Mouse (Mus musculus) midbrain, postnatal 0 days (tissue): ENCODE data around the gene Nkapl. TPM values are rescaled to one million over a fixed set of nuclear protein-coding genes. Genes with fewer than 3 reads are reported as not detected.
"Not testable (repeated sequence)": the region's sequence is repeated elsewhere in the genome, so short reads cannot be mapped to it uniquely, and the experiment has no call there.

Source experiments
- ATAC-seq: fragments of 200-750 bp; cut with Nextera tagmentation; 2 replicates; pipeline ENCODE4 v1.8.0; 2017; ENCODE audit warnings: moderate number of reproducible peaks, mild to moderate bottlenecking, moderate TSS enrichment, moderate library complexity; ENCODE audit not compliant: low FRiP score
- DNase-seq: peaks from one replicate; pipeline ENCODE4 v3.0.0-alpha.2; 2015; ENCODE audit warnings: low spot score
- H3K27ac ChIP-seq: fragments of 300-500 bp; sonication (generic); 2 replicates; pipeline ENCODE4 v1.5.1; 2014; ENCODE audit warnings: low read depth, mild to moderate bottlenecking, low read length, mixed read lengths
- H3K27me3 ChIP-seq: fragments of 300-500 bp; sonication (generic); 2 replicates; pipeline ENCODE4 v1.6.1; 2014; ENCODE audit warnings: low read length, control low read depth, mixed read lengths; ENCODE audit not compliant: insufficient read depth
- H3K36me3 ChIP-seq: fragments of 300-500 bp; sonication (generic); 2 replicates; pipeline ENCODE4 v1.6.1; 2014; ENCODE audit warnings: low read length, control low read depth, mixed read lengths; ENCODE audit not compliant: insufficient read depth
- H3K4me1 ChIP-seq: fragments of 300-500 bp; sonication (generic); 2 replicates; pipeline ENCODE4 v1.6.1; 2014; ENCODE audit warnings: mild to moderate bottlenecking, control low read depth, antibody characterized with exemption, low read length, mixed read lengths; ENCODE audit not compliant: insufficient read depth
- H3K4me2 ChIP-seq: fragments of 300-500 bp; sonication (generic); 2 replicates; pipeline ENCODE4 v1.6.1; 2014; ENCODE audit warnings: low read depth, mild to moderate bottlenecking, low read length, mixed read lengths; ENCODE audit not compliant: poor library complexity, severe bottlenecking
- H3K4me3 ChIP-seq: fragments of 300-500 bp; sonication (generic); 2 replicates; pipeline ENCODE4 v1.5.1; 2014; ENCODE audit warnings: low read depth, mild to moderate bottlenecking, low read length, moderate library complexity
- H3K9ac ChIP-seq: fragments of 300-500 bp; sonication (generic); replicated peaks from 2 replicates; pipeline ENCODE4 v1.6.1; 2014; ENCODE audit warnings: mild to moderate bottlenecking, low read length, moderate library complexity, mixed read lengths; ENCODE audit not compliant: poor library complexity, severe bottlenecking
- H3K9me3 ChIP-seq: fragments of 300-500 bp; sonication (generic); 2 replicates; pipeline ENCODE4 v1.6.1; 2016; ENCODE audit warnings: low read length, control low read depth
- CTCF ChIP-seq: IDR thresholded peaks from 2 replicates; pipeline ENCODE4 v1.5.1; 2016; ENCODE audit warnings: antibody characterized with exemption, mild to moderate bottlenecking
- WGBS: fragments of 180-500 bp; shearing (Covaris S2); extraction: QIAGEN DNeasy Blood & Tissue Kit; methylation state at CpG from one replicate; pipeline ENCODE4 v1.1.7; 2014; 5-methylcytosine and 5-hydroxymethylcytosine counted together
- polyA plus RNA-seq: library from polyadenylated mRNA; unstranded; fragments of >200 nt; fragmentation: Nextera tagmentation; extraction: Ambion mirVana; gene quantifications from 2 replicates; pipeline ENCODE4 v1.2.1, GENCODE M21; 2015
- total RNA-seq: library from RNA; depleted of rRNA; stranded (reverse); fragments of >200 nt; gene quantifications from 2 replicates; pipeline ENCODE4 v1.2.3, GENCODE M21; 2014; rRNA removed

Nkapl gene
- total RNA-seq (0.19 and 0.60 TPM in 2 replicates), polyA plus RNA-seq (2.0 and 2.5 TPM in 2 replicates)

GRCm38 (mm10) chr13:21468061-21469019 lies at the start of gene Nkapl:
TSS of gene Nkapl (minus strand) at chr13:21468509.
- under 1% methylated on average over 49 of the region's 54 CpGs for WGBS
- Histone ChIP-seq H3K9ac (peak within 1 kb of the TSS; percentile 61), H3K36me3 (no peaks in the 10 kb centered on the region), H3K4me1 (no peaks in the 10 kb centered on the region), H3K27ac (peak within 1 kb of the TSS; percentile 52), H3K4me3 (peak within 1 kb of the TSS; percentile 49), H3K27me3 (no peaks in the 10 kb centered on the region), H3K4me2 (peak within 1 kb of the TSS; percentile 86), H3K9me3 (no peaks in the 10 kb centered on the region)
- no peak for TF ChIP-seq CTCF
- DNase-seq (peak; percentile 91), ATAC-seq (peak; percentile 98)

- peak overlapping the region; percentile 72 for H3K9ac ChIP-seq
- no peaks in the 10 kb centered on the region for H3K9me3 ChIP-seq
- DNase-seq (peak; percentile 91), ATAC-seq (peak; percentile 97)
- H3K4me3 ChIP-seq = peak overlapping the region; percentile 63
- WGBS = under 1% methylated on average over 21 of the region's 21 CpGs
- H3K36me3 ChIP-seq = no peaks in the 10 kb centered on the region
- H3K27me3 ChIP-seq = no peaks in the 10 kb centered on the region
- H3K4me1 ChIP-seq = no peaks in the 10 kb centered on the region
- no peak for TF ChIP-seq CTCF
- peak overlapping the region; percentile 58 for H3K4me2 ChIP-seq
- peak overlapping the region; percentile 74 for H3K27ac ChIP-seq
These were observed 37.9 kb upstream of the Nkapl start for GRCm38 (mm10) chr13:21506221-21506649.

- H3K4me1 ChIP-seq = no peaks in the 10 kb centered on the region
- no peak for ATAC-seq
- no peak for DNase-seq
- H3K27me3 ChIP-seq = no peaks in the 10 kb centered on the region
- WGBS = 83% methylated on average over 5 of the region's 5 CpGs
- no peak overlapping the region for H3K9ac ChIP-seq
- H3K4me2 ChIP-seq = no peak overlapping the region
- H3K27ac ChIP-seq = no peak overlapping the region
- no peaks in the 10 kb centered on the region for H3K36me3 ChIP-seq
- TF ChIP-seq CTCF = no peak
- no peaks in the 10 kb centered on the region for H3K9me3 ChIP-seq
- H3K4me3 ChIP-seq = no peak overlapping the region
These were observed 34.0 kb upstream of the Nkapl start for GRCm38 (mm10) chr13:21502296-21502695.

GRCm38 (mm10) chr13:21501182-21501581 lies 32.9 kb upstream of the Nkapl start, which contains the start of gene Gm11273:
TSS of gene Gm11273 (minus strand) at chr13:21501418.
- not testable (repeated sequence) for H3K4me3 ChIP-seq, ATAC-seq, H3K9me3 ChIP-seq, H3K27ac ChIP-seq, H3K9ac ChIP-seq, H3K4me2 ChIP-seq, DNase-seq, H3K4me1 ChIP-seq, H3K36me3 ChIP-seq, H3K27me3 ChIP-seq
- 95% methylated on average over 17 of the region's 17 CpGs for WGBS

GRCm38 (mm10) chr13:21495080-21495479 lies 26.8 kb upstream of the Nkapl start, which contains the start of gene AK157302:
TSS of gene AK157302 (plus strand) at chr13:21495223.
- Histone ChIP-seq H3K27me3 (no peaks in the 10 kb centered on the region), H3K4me3 (no peak within 1 kb of the TSS), H3K27ac (no peak within 1 kb of the TSS), H3K9ac (no peak within 1 kb of the TSS), H3K4me1 (no peaks in the 10 kb centered on the region), H3K9me3 (no peaks in the 10 kb centered on the region), H3K4me2 (no peak within 1 kb of the TSS), H3K36me3 (no peaks in the 10 kb centered on the region)
- DNase-seq = no peak
- TF ChIP-seq CTCF = no peak
- ATAC-seq = no peak
- WGBS = 93% methylated on average over 21 of the region's 21 CpGs

- Histone ChIP-seq H3K4me2 (no peak overlapping the region), H3K27me3 (no peaks in the 10 kb centered on the region), H3K4me3 (no peak overlapping the region), H3K4me1 (no peaks in the 10 kb centered on the region), H3K36me3 (no peaks in the 10 kb centered on the region), H3K9ac (no peak overlapping the region), H3K9me3 (no peaks in the 10 kb centered on the region), H3K27ac (no peak overlapping the region)
- no peak for TF ChIP-seq CTCF
- no peak for ATAC-seq
- DNase-seq = no peak
- 92% methylated on average over 5 of the region's 5 CpGs for WGBS
These were observed 24.5 kb upstream of the Nkapl start for GRCm38 (mm10) chr13:21492847-21493246.
